Mouse (Mus musculus) CH12.LX (cell line): Measurements from ENCODE around the gene Endou.

Source experiments
- CTCF ChIP-seq, 2 experiments: IDR thresholded peaks in 1 of 2; conservative IDR thresholded peaks in 1 of 2; 2 replicates each; pipeline ENCODE4 v1.5.1; 2011 to 2012; ENCODE audit warnings: low read depth in 2 of 2, low read length in 2 of 2, improper control_type of control experiment in 1 of 2, inconsistent platforms in 1 of 2, mild to moderate bottlenecking in 1 of 2, moderate library complexity in 1 of 2
- POLR2A ChIP-seq: IDR thresholded peaks from 2 replicates; pipeline ENCODE4 v1.6.1; 2011; ENCODE audit warnings: low read depth, mild to moderate bottlenecking, improper control_type of control experiment, low read length

DNA sequence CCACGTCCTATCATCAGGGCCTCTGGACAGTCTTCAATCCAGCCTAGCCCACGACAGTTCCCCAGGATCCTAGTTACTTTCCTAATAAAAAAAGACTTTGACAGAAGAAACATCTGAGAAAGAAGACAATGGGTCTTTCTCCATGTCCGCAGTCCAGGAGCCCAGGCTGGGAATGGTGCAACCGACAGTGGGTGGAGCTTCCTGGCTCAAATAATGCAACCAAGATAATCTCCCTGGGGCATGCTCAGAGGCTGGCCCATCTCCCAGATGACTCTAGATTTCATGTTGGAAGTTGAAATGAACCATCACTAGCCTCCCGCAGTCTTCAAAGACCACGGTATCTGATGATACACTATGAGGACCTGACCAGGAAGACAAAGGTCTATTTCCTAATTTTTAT, 60.6 kb downstream of the Endou start:
- TF ChIP-seq POLR2A (no peak), CTCF (conservative IDR thresholded peaks at IDR 0.05 in 1 of 2, IDR thresholded peaks at IDR 0.05 in 1 of 2; ENCODE audit: low read depth in 2 of 2, low read length in 2 of 2) (no peak)
